Mouse (Mus musculus) heart, adult 2 months (tissue): ENCODE results near the gene Nckap5.

ENCODE experiments used
- CTCF ChIP-seq: fragments of 200-600 bp; IDR thresholded peaks from 2 replicates; pipeline ENCODE4 v1.8.1; 2022; ENCODE audit warnings: antibody characterized with exemption, mild to moderate bottlenecking, moderate library complexity
- POLR2A ChIP-seq: fragments of 200-500 bp; IDR thresholded peaks from 2 replicates; pipeline ENCODE4 v1.6.1; 2011; ENCODE audit warnings: mild to moderate bottlenecking, low read depth, low read length, control low read depth; ENCODE audit not compliant: insufficient read depth

DNA sequence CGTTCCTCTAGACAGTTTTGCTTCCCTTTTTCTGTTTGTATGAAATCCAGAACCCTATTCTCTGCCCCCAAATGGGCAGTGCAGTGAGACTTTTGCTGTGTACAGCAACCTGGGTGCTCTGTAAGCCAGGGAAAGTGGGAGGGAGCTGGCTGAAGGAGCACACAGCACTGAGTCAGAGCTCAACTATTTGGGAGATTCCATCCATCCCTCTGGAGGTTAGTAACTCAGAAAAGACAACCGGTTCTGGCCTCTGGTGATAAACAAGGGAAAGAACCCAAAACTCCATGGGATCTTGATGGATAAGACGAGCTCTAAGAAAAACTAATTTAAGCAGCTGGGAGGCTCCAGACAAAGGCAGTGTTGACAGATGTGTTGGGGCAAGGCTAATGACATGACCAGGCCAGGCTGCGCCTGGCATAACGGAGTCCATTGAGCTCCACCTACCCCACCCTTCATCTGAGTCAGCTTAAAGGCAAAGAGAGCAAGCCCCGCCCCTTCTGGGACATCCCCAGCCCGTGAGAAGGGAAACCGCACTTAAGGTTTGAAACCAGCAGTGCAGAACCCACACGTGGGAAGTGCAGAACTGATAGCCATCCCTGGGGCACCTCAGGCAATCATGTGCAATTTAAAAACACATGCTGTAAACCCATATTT lies 13.1 kb downstream of the Nckap5 start:
- TF ChIP-seq CTCF (no peak), POLR2A (no peak)
